Mouse (Mus musculus): ENCODE measurements around the gene Retreg3. TPM values are rescaled to one million over a fixed set of nuclear protein-coding genes. Genes with fewer than 3 reads are reported as not detected.

Gene Retreg3
- polyA plus RNA-seq, 1 experiment from 2014 or later = 18.4 TPM

DNA sequence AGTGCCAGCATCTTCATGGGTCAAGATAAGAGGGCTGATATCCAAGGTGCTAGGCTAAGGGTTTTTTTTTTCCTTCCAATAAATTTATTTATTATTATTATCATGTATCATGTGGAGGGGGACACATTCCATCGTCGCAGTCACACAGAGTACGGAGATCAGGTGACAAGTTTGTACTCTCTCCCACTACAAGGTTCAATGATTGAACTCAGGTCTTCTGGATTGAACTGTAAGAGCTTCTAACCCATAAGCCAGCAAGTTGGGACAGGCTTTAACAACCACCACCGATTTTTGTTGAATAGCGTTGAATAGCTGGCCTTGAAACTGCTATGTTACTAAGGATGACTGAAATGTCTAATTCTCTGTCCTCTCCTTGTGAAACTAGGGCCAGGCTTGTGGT is 39.3 kb downstream of the Retreg3 start:
- ATAC-seq (ENCODE audit: low read depth) = no peak
- H3K27ac ChIP-seq (ENCODE audit: low read length) = no peak overlapping the region
- 62% methylated on average over 5 of the region's 5 CpGs for WGBS

DNA sequence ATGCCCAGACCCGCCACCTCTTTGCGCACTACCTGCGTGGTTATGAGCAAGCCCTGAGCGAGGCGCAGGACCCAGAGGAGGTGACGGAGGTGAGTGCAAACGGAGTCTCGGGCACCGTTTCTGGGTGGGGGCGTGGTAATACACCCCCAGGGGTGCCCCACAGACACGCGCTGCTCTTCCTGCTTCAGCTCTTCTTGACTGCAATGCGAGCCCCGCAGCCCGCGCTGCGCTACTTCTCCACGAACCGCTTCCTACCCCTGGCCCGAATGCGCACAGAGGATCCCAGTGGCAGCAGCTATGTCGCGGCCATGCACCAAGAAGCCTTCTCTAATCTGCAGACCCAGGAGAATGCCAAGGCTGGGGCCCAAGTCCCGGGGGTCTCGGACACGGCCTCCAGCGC is 39.9 kb downstream of the Retreg3 start:
- Histone ChIP-seq H3K27ac (ENCODE audit: low read length) (no peak overlapping the region), H3K9ac (ENCODE audit: low read length) (no peak overlapping the region), H3K36me3 (ENCODE audit: control insufficient read depth, insufficient read depth, low read length) (no peaks in the 10 kb centered on the region), H3K4me2 (ENCODE audit: low read depth, low read length) (0 out of 2 replicates have a peak overlapping the region, but pooled peaks have one; percentile 17), H3K4me3 (ENCODE audit: low read length) (peak overlapping the region; percentile 8; the same call in 1 of the 2 replicates), H3K4me1 (replicated peaks; ENCODE audit: control insufficient read depth, insufficient read depth, low read length) (peaks cover 12% of the 10 kb centered on the region), H3K9me3 (ENCODE audit: control insufficient read depth, low read length) (no peaks in the 10 kb centered on the region), H3K27me3 (ENCODE audit: control insufficient read depth, insufficient read depth, low read depth, low read length) (peaks cover 39% of the 10 kb centered on the region)
- WGBS = 3% methylated on average over 27 of the region's 27 CpGs
- no peak for ATAC-seq (ENCODE audit: low read depth)

More for the DNA sequence above, 39.3 kb downstream of the Retreg3 start:
- Histone ChIP-seq H3K4me3 (ENCODE audit: low read length) (no peak overlapping the region), H3K9ac (ENCODE audit: low read length) (no peak overlapping the region), H3K9me3 (ENCODE audit: control insufficient read depth, low read length) (no peaks in the 10 kb centered on the region), H3K4me1 (replicated peaks; ENCODE audit: control insufficient read depth, insufficient read depth, low read length) (peaks cover 12% of the 10 kb centered on the region), H3K4me2 (ENCODE audit: low read depth, low read length) (no peak overlapping the region), H3K27me3 (ENCODE audit: control insufficient read depth, insufficient read depth, low read depth, low read length) (peaks cover 39% of the 10 kb centered on the region), H3K36me3 (ENCODE audit: control insufficient read depth, insufficient read depth, low read length) (no peaks in the 10 kb centered on the region)

DNA sequence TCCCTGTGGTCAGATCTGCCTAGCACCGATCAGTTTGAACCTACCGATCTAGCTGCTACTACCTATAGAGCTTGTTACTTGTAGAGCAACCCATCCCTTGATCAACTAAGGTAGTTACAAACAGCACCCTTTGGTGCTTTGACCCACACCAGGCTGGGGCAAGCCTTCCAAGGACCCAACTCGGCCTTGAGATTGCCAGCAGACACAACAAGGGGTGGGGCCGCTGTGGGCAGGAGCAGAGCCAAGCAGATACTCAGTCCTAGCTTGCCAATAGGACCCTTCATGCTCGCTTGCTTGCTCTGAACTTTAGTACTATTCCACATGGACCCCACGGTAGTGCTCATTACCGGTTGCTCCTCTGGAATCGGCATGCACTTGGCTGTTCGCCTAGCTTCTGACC is 41.6 kb downstream of the Retreg3 start, which contains the start of gene Hsd17b1:
TSS of gene Hsd17b1 (plus strand) at position 291 of the 400 bp plus-strand sequence.
- Histone ChIP-seq H3K4me2 (ENCODE audit: low read depth, low read length) (no peak within 1 kb of the TSS), H3K4me3 (ENCODE audit: low read length) (no peak within 1 kb of the TSS), H3K27me3 (ENCODE audit: control insufficient read depth, insufficient read depth, low read depth, low read length) (peaks cover 39% of the 10 kb centered on the region), H3K27ac (ENCODE audit: low read length) (no peak within 1 kb of the TSS), H3K4me1 (replicated peaks; ENCODE audit: control insufficient read depth, insufficient read depth, low read length) (peaks cover 7% of the 10 kb centered on the region), H3K9me3 (ENCODE audit: control insufficient read depth, low read length) (no peaks in the 10 kb centered on the region), H3K36me3 (ENCODE audit: control insufficient read depth, insufficient read depth, low read length) (no peaks in the 10 kb centered on the region), H3K9ac (ENCODE audit: low read length) (no peak within 1 kb of the TSS; the same call in 1 of the 2 replicates)
- ATAC-seq (ENCODE audit: low read depth) = no peak
- 68% methylated on average over 9 of the region's 9 CpGs for WGBS

DNA sequence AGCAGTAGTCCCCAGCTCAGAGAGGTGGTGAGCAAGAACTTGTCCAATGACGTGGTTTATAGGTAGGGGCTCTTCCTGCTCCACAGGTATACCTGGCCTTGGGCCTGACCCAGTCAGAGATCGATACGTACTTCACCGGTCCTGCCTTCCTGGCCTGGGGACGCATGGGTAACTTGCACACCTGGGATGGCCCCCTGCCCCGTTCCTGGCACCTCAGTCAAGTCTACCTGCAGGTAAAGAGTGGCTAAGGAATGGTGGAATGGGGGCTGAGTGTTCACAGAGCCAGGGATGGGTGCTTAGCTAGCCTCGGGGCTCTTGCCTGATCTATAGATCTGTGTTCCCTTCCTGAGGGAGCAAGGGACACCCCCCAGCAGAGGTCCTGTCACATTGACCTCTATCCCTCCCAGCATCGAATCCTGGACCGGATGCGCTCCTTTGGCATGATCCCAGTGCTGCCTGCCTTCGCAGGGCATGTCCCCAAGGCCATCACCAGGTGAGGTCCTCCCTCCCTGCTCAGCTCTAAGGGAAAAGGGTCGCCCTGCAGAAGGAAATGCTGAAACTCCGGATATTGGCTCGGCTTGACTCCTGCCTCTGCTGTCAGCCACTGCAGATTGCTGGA is 47.8 kb downstream of the Retreg3 start:
- ATAC-seq (ENCODE audit: low read depth) = no peak
- WGBS = 70% methylated on average over 14 of the region's 14 CpGs
- Histone ChIP-seq H3K9me3 (ENCODE audit: control insufficient read depth, low read length) (no peaks in the 10 kb centered on the region), H3K4me2 (ENCODE audit: low read depth, low read length) (no peak overlapping the region), H3K4me3 (ENCODE audit: low read length) (no peak overlapping the region), H3K4me1 (replicated peaks; ENCODE audit: control insufficient read depth, insufficient read depth, low read length) (peaks cover 13% of the 10 kb centered on the region), H3K9ac (ENCODE audit: low read length) (no peak overlapping the region; the same call in 1 of the 2 replicates), H3K36me3 (ENCODE audit: control insufficient read depth, insufficient read depth, low read length) (no peaks in the 10 kb centered on the region), H3K27me3 (ENCODE audit: control insufficient read depth, insufficient read depth, low read depth, low read length) (no peaks in the 10 kb centered on the region), H3K27ac (ENCODE audit: low read length) (no peak overlapping the region)

DNA sequence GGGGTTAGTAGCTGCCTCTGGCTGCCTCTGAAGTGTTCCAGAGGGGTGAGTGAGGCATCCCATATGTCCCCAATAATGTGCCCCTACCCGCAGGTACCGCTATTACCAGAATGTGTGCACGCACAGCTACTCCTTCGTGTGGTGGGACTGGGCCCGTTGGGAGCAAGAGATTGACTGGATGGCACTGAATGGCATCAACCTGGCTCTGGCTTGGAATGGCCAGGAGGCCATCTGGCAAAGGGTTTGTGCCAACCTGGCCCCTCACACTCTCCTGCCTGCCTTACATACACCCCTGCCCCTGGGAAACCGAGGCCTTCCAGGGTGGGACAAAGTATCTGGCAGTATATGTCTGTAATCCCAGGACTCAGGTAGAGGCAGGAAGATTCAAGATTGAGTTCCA is 48.7 kb downstream of the Retreg3 start:
- no peaks in the 10 kb centered on the region for H3K27me3 ChIP-seq (ENCODE audit: control insufficient read depth, insufficient read depth, low read depth, low read length)
- ATAC-seq (ENCODE audit: low read depth) = no peak
- H3K27ac ChIP-seq (ENCODE audit: low read length) = no peak overlapping the region
- 70% methylated on average over 6 of the region's 6 CpGs for WGBS
- no peaks in the 10 kb centered on the region for H3K9me3 ChIP-seq (ENCODE audit: control insufficient read depth, low read length)
- peaks cover 20% of the 10 kb centered on the region for H3K4me1 ChIP-seq (replicated peaks; ENCODE audit: control insufficient read depth, insufficient read depth, low read length)
- peak overlapping the region; percentile 86; the same call in 1 of the 2 replicates for H3K9ac ChIP-seq (ENCODE audit: low read length)
- H3K36me3 ChIP-seq (ENCODE audit: control insufficient read depth, insufficient read depth, low read length) = no peaks in the 10 kb centered on the region
- no peak overlapping the region for H3K4me3 ChIP-seq (ENCODE audit: low read length)
- peak overlapping the region; percentile 99; the same call in 1 of the 2 replicates for H3K4me2 ChIP-seq (ENCODE audit: low read depth, low read length)

DNA sequence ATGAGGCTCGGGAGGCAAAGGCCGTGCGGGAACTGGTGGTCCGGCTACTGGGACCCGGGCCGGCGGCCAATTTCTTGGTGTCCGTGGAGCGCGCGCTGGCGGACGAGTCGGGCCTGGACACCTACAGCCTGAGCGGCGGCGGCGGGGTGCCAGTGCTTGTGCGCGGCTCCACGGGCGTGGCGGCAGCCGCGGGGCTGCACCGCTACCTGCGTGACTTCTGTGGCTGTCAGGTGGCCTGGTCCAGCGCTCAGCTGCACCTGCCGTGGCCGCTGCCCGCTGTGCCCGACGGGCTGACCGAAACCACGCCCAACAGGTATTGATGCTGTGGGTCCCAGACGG is 49.5 kb downstream of the Retreg3 start:
- WGBS = 0% methylated on average over 29 of the region's 36 CpGs
- H3K4me1 ChIP-seq (replicated peaks; ENCODE audit: control insufficient read depth, insufficient read depth, low read length) = peaks cover 20% of the 10 kb centered on the region
- no peaks in the 10 kb centered on the region for H3K36me3 ChIP-seq (ENCODE audit: control insufficient read depth, insufficient read depth, low read length)
- peak overlapping the region; percentile 84 for H3K4me3 ChIP-seq (ENCODE audit: low read length)
- peak overlapping the region; percentile 99 for H3K4me2 ChIP-seq (ENCODE audit: low read depth, low read length)
- no peaks in the 10 kb centered on the region for H3K9me3 ChIP-seq (ENCODE audit: control insufficient read depth, low read length)
- no peaks in the 10 kb centered on the region for H3K27me3 ChIP-seq (ENCODE audit: control insufficient read depth, insufficient read depth, low read depth, low read length)
- peak overlapping the region; percentile 39; the same call in 1 of the 2 replicates for H3K27ac ChIP-seq (ENCODE audit: low read length)
- ATAC-seq (ENCODE audit: low read depth) = peak; percentile 57
- H3K9ac ChIP-seq (ENCODE audit: low read length) = peak overlapping the region; percentile 86

DNA sequence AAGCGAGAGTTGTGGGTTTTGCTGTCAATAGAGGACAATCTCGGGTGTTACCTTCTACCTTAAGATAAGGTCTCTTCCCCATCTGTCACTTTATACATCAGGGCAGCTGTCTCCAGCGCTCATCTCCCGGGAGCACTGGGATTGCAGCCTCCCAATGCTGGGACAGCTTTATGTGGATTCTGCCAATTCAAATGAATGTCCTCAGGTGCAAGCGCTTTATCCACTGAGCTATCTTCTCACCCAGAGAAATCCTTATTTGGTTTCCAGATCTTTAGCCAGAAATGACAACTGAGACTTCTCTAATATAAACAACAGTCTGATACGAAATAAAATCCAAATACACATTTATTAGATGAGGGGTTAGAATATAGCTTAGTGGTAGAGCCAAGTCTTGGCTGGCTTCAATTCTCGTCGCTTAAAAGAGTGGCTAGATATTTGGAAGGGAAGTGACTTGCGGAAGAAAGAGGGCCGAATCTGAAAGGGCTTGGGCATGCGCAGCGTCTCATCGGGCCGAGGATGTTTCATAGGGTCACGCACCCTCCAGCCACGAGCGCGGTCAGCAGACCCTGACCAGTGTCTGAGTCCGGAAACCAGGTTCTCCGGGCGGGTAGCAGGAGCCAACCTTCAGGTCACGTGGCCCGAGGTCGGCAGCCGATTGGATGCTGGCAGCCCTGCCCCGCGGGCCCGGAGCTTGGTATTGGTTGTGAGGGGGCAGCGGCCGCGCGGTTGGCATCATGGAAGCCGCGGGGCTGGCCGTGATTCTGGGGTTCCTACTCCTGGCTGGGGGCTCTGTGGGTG is 50.1 kb downstream of the Retreg3 start, which contains the start of gene Naglu:
TSS of gene Naglu (plus strand) at position 622 of the 798 bp plus-strand sequence.
- Histone ChIP-seq H3K4me3 (ENCODE audit: low read length) (peak within 1 kb of the TSS; percentile 84), H3K9ac (ENCODE audit: low read length) (peak within 1 kb of the TSS; percentile 86), H3K27me3 (ENCODE audit: control insufficient read depth, insufficient read depth, low read depth, low read length) (no peaks in the 10 kb centered on the region), H3K4me2 (ENCODE audit: low read depth, low read length) (peak within 1 kb of the TSS; percentile 99), H3K27ac (ENCODE audit: low read length) (peak within 1 kb of the TSS; percentile 39; the same call in 1 of the 2 replicates), H3K36me3 (ENCODE audit: control insufficient read depth, insufficient read depth, low read length) (no peaks in the 10 kb centered on the region), H3K4me1 (replicated peaks; ENCODE audit: control insufficient read depth, insufficient read depth, low read length) (peaks cover 21% of the 10 kb centered on the region), H3K9me3 (ENCODE audit: control insufficient read depth, low read length) (no peaks in the 10 kb centered on the region)
- WGBS = 3% methylated on average over 35 of the region's 35 CpGs
- ATAC-seq (ENCODE audit: low read depth) = peak; percentile 89

DNA sequence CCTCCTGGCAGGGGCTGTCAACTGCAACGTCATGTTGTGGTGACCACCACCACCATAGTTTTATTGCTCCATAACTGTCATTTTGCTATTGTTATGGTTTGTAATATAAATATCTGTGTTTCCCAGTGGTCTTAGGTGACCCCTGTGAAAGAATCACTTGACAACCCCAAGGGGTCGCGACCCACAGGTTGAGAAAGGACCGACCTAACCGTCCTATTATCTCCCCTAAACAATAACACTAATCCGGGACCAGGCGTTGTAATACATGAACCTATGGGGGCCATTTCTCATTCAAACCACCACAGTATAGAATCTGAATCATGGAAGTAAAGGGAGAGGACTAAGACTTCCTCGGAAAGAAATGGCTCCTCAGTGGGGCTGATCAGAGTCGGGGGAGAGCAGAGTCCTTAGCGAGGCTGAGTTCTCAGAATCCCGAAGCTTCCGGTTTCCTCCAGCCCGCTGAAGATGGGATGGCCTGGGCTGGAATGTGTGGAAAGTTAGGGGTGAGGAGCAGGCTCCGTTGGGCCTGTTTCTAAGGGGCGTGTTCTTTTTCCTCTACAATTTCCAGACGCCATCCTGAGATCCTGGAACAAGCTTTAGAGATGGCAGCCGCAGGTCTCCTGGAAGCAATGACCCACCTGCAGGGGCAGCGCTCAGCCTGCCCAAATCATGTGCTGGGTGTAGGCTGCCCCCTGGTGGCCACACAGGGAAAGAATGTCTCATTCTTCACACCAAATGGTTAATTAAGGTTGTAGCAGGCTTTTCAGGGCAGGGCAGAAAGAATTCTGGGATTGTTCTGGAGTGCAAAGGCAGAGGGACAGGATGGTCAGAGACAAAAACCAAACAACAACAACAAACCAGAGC is 52.9 kb downstream of the Retreg3 start:
- Histone ChIP-seq H3K27ac (ENCODE audit: low read length) (peak overlapping the region; percentile 72), H3K4me1 (replicated peaks; ENCODE audit: control insufficient read depth, insufficient read depth, low read length) (peaks cover 48% of the 10 kb centered on the region), H3K4me2 (ENCODE audit: low read depth, low read length) (peak overlapping the region; percentile 50), H3K27me3 (ENCODE audit: control insufficient read depth, insufficient read depth, low read depth, low read length) (no peaks in the 10 kb centered on the region), H3K4me3 (ENCODE audit: low read length) (peak overlapping the region; percentile 27), H3K9ac (ENCODE audit: low read length) (peak overlapping the region; percentile 29; the same call in 1 of the 2 replicates), H3K36me3 (ENCODE audit: control insufficient read depth, insufficient read depth, low read length) (no peaks in the 10 kb centered on the region), H3K9me3 (ENCODE audit: control insufficient read depth, low read length) (no peaks in the 10 kb centered on the region)
- whole genome bisulfite sequencing = 16% methylated on average over 18 of the region's 18 CpGs
- no peak for ATAC-seq (ENCODE audit: low read depth)
